Mouse (Mus musculus): Measurements from ENCODE around the gene Gm21974. TPM values are rescaled to one million over a fixed set of nuclear protein-coding genes. Genes with fewer than 3 reads are reported as not detected.

Gm21974 gene
- polyA plus RNA-seq, 1 experiment: not detected

DNA sequence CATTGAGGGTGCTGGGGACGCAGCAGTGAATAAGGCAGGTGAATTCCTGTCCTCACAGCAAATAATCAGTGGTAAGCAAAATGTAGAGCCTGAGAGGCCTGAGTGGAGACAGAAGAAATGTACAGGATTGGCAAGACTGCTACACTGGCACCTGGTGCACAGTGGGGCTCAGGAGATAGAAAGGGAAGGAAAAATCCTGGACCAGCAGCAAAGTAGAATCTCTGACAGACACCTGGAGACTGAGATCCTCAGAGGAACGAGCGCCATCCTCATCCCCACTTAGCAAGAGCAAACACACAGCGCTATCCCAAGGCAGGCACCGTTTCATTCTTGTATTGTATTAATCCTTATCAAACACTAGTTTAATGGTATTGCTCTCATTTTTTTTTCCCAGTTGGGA is 57.8 kb downstream of the Gm21974 start:
- no peaks in the 10 kb centered on the region for H3K36me3 ChIP-seq (ENCODE audit: control insufficient read depth, insufficient read depth, low read length, poor library complexity, severe bottlenecking)
- no peaks in the 10 kb centered on the region for H3K4me1 ChIP-seq (ENCODE audit: control insufficient read depth, insufficient read depth, low read length)
- no peaks in the 10 kb centered on the region for H3K27me3 ChIP-seq (ENCODE audit: control insufficient read depth, insufficient read depth, low read length, poor library complexity, severe bottlenecking)
- H3K9ac ChIP-seq (ENCODE audit: low read depth, poor library complexity, severe bottlenecking): no peak overlapping the region
- no peak overlapping the region for H3K27ac ChIP-seq (ENCODE audit: insufficient read depth, low read length)
- TF ChIP-seq CTCF (IDR thresholded peaks at IDR 0.05; ENCODE audit: low read depth, low read length) (no peak), EP300 (IDR thresholded peaks at IDR 0.05; ENCODE audit: insufficient read depth, low read depth, low read length) (no peak), POLR2A (IDR thresholded peaks at IDR 0.05; ENCODE audit: insufficient read depth, low read length) (no peak)
- no peaks in the 10 kb centered on the region for H3K9me3 ChIP-seq (replicated peaks; ENCODE audit: control insufficient read depth, insufficient read depth, low read length, poor library complexity, severe bottlenecking)
- H3K4me3 ChIP-seq (ENCODE audit: low read depth, low read length): no peak overlapping the region

Other genes starting within 250 kb of the Gm21974 start
- gene Bcl7c, start 186.5 kb downstream of the Gm21974 start, polyA plus RNA-seq (2011; ENCODE audit: insufficient read depth, insufficient read length, low read depth, missing spikeins): 48.6 and 49.8 TPM in 2 replicates
- 8.8 and 13.9 TPM in 2 replicates for gene Ctf1, start 182.7 kb downstream of the Gm21974 start, polyA plus RNA-seq (2011; ENCODE audit: insufficient read depth, insufficient read length, low read depth, missing spikeins)
- gene Ctf2, start 163.3 kb downstream of the Gm21974 start, polyA plus RNA-seq (2011; ENCODE audit: insufficient read depth, insufficient read length, low read depth, missing spikeins): not detected in 2 replicates
- gene Fbxl19, start 150.9 kb downstream of the Gm21974 start, polyA plus RNA-seq (2011; ENCODE audit: insufficient read depth, insufficient read length, low read depth, missing spikeins): 55.1 and 58.3 TPM in 2 replicates
- 20.2 and 23.2 TPM in 2 replicates for gene Orai3, start 125.6 kb downstream of the Gm21974 start, polyA plus RNA-seq (2011; ENCODE audit: insufficient read depth, insufficient read length, low read depth, missing spikeins)
- 49.1 and 51.7 TPM in 2 replicates for gene Setd1a, start 118.8 kb downstream of the Gm21974 start, polyA plus RNA-seq (2011; ENCODE audit: insufficient read depth, insufficient read length, low read depth, missing spikeins)
- not detected in 2 replicates for gene Gm49388, start 109.8 kb downstream of the Gm21974 start, polyA plus RNA-seq (2011; ENCODE audit: insufficient read depth, insufficient read length, low read depth, missing spikeins)
- 7.9 and 11.2 TPM in 2 replicates for gene Hsd3b7, start 94.8 kb downstream of the Gm21974 start, polyA plus RNA-seq (2011; ENCODE audit: insufficient read depth, insufficient read length, low read depth, missing spikeins)
- 122 and 126 TPM in 2 replicates for gene Stx4a, start 71.2 kb downstream of the Gm21974 start, polyA plus RNA-seq (2011; ENCODE audit: insufficient read depth, insufficient read length, low read depth, missing spikeins)
- 6.9 and 8.5 TPM in 2 replicates for gene Stx1b, start 70.9 kb downstream of the Gm21974 start, polyA plus RNA-seq (2011; ENCODE audit: insufficient read depth, insufficient read length, low read depth, missing spikeins)
- gene Zfp646, start 19.2 kb downstream of the Gm21974 start, polyA plus RNA-seq (2011; ENCODE audit: insufficient read depth, insufficient read length, low read depth, missing spikeins): 42.5 TPM in 2 replicates
- 15.3 and 17.1 TPM in 2 replicates for gene Zfp668, start 18.6 kb downstream of the Gm21974 start, polyA plus RNA-seq (2011; ENCODE audit: insufficient read depth, insufficient read length, low read depth, missing spikeins)
- gene Prss53, start 4.5 kb downstream of the Gm21974 start, polyA plus RNA-seq (2011; ENCODE audit: insufficient read depth, insufficient read length, low read depth, missing spikeins): 0.46 and 0.67 TPM in 2 replicates
- 31.8 and 35.1 TPM in 2 replicates for gene Vkorc1, start 163 bp upstream of the Gm21974 start, polyA plus RNA-seq (2011; ENCODE audit: insufficient read depth, insufficient read length, low read depth, missing spikeins)
- 77.3 and 81.1 TPM in 2 replicates for gene Bckdk, start 8.6 kb upstream of the Gm21974 start, polyA plus RNA-seq (2011; ENCODE audit: insufficient read depth, insufficient read length, low read depth, missing spikeins)
- gene Kat8, start 17.1 kb upstream of the Gm21974 start, polyA plus RNA-seq (2011; ENCODE audit: insufficient read depth, insufficient read length, low read depth, missing spikeins): 43.2 and 47.1 TPM in 2 replicates
- 73.0 and 74.5 TPM in 2 replicates for gene Prss8, start 34.6 kb upstream of the Gm21974 start, polyA plus RNA-seq (2011; ENCODE audit: insufficient read depth, insufficient read length, low read depth, missing spikeins)
- 21.2 and 22.4 TPM in 2 replicates for gene Prss36, start 51.3 kb upstream of the Gm21974 start, polyA plus RNA-seq (2011; ENCODE audit: insufficient read depth, insufficient read length, low read depth, missing spikeins)
- 1,572 and 1,655 TPM in 2 replicates for gene Fus, start 72.0 kb upstream of the Gm21974 start, polyA plus RNA-seq (2011; ENCODE audit: insufficient read depth, insufficient read length, low read depth, missing spikeins)
- 25.0 and 29.8 TPM in 2 replicates for gene Pycard, start 98.4 kb upstream of the Gm21974 start, polyA plus RNA-seq (2011; ENCODE audit: insufficient read depth, insufficient read length, low read depth, missing spikeins)
- gene Trim72, start 108.5 kb upstream of the Gm21974 start, polyA plus RNA-seq (2011; ENCODE audit: insufficient read depth, insufficient read length, low read depth, missing spikeins): 0.56 TPM in 1 of 2 replicates, not detected in the other
- gene Itgam, start 167.2 kb upstream of the Gm21974 start, polyA plus RNA-seq (2011; ENCODE audit: insufficient read depth, insufficient read length, low read depth, missing spikeins): not detected in 2 replicates
- not detected in 2 replicates for gene Gm49368, start 167.2 kb upstream of the Gm21974 start, polyA plus RNA-seq (2011; ENCODE audit: insufficient read depth, insufficient read length, low read depth, missing spikeins)
- gene Itgax, start 234.1 kb upstream of the Gm21974 start, polyA plus RNA-seq (2011; ENCODE audit: insufficient read depth, insufficient read length, low read depth, missing spikeins): not detected in 2 replicates